Mouse (Mus musculus) left cerebral cortex, adult 9 months (tissue): ENCODE measurements around the gene Gtf2h5.

ENCODE experiments used
- DNase-seq, 2 experiments: peaks; one replicate each; pipeline ENCODE4 v3.0.0; 2022; ENCODE audit warnings: low spot score in 2 of 2

The Gtf2h5 gene

GRCm38 (mm10) chr17:6079287-6080122, at the start of gene Gtf2h5, which contains the start of gene Serac1:
TSS of gene Gtf2h5 (plus strand) at chr17:6079786.
TSS of gene Serac1 (minus strand) at chr17:6079741.
- peak; percentile 91 to 98 for DNase-seq

- DNase-seq: no peak
Observed at GRCm38 (mm10) chr17:6035661-6036060, 43.9 kb upstream of the Gtf2h5 start.

- DNase-seq: no peak
Observed at GRCm38 (mm10) chr17:6036458-6036857, 43.1 kb upstream of the Gtf2h5 start.

GRCm38 (mm10) chr17:6036872-6037271, 42.7 kb upstream of the Gtf2h5 start:
- no peak for DNase-seq

GRCm38 (mm10) chr17:6037507-6037906, 42.1 kb upstream of the Gtf2h5 start:
- no peak for DNase-seq

GRCm38 (mm10) chr17:6052801-6053200, 26.8 kb upstream of the Gtf2h5 start:
- no peak for DNase-seq

GRCm38 (mm10) chr17:6054934-6055355, 24.6 kb upstream of the Gtf2h5 start:
- peak in 1 of 2 experiments; percentile 50 for DNase-seq

- no peak for DNase-seq
Observed at GRCm38 (mm10) chr17:6062793-6063192, 16.8 kb upstream of the Gtf2h5 start.

GRCm38 (mm10) chr17:6063532-6063931, 16.1 kb upstream of the Gtf2h5 start:
- no peak for DNase-seq

- DNase-seq: no peak
Observed at GRCm38 (mm10) chr17:6066021-6066420, 13.6 kb upstream of the Gtf2h5 start.

- DNase-seq: no peak
Observed at GRCm38 (mm10) chr17:6067613-6068012, 12.0 kb upstream of the Gtf2h5 start.

- DNase-seq: no peak
Observed at GRCm38 (mm10) chr17:6069866-6070265, 9.7 kb upstream of the Gtf2h5 start.

GRCm38 (mm10) chr17:6073405-6073804, 6.2 kb upstream of the Gtf2h5 start:
- DNase-seq: no peak

- DNase-seq: no peak
Observed at GRCm38 (mm10) chr17:6083323-6083890, 3.8 kb downstream of the Gtf2h5 start.

- DNase-seq: no peak
Observed at GRCm38 (mm10) chr17:6091604-6092003, 12.0 kb downstream of the Gtf2h5 start.

- no peak for DNase-seq
Observed at GRCm38 (mm10) chr17:6095579-6095978, 16.0 kb downstream of the Gtf2h5 start.

- DNase-seq: peak in 1 of 2 experiments; percentile 69
Observed at GRCm38 (mm10) chr17:6097884-6098283, 18.3 kb downstream of the Gtf2h5 start.

- no peak for DNase-seq
Observed at GRCm38 (mm10) chr17:6102287-6102686, 22.7 kb downstream of the Gtf2h5 start.

- DNase-seq: no peak
Observed at GRCm38 (mm10) chr17:6103566-6103965, 24.0 kb downstream of the Gtf2h5 start.

GRCm38 (mm10) chr17:6106361-6107014, 26.9 kb downstream of the Gtf2h5 start, which contains the start of gene Tulp4:
TSS of gene Tulp4 (plus strand) at chr17:6106437.
- peak; percentile 80 to 81 for DNase-seq

GRCm38 (mm10) chr17:6107015-6107601, 27.5 kb downstream of the Gtf2h5 start:
- DNase-seq: peak in 1 of 2 experiments; percentile 39

GRCm38 (mm10) chr17:6108175-6108574, 28.6 kb downstream of the Gtf2h5 start:
- no peak for DNase-seq
